Mouse (Mus musculus) telencephalon, adult 2 months (tissue): ENCODE measurements around the gene Pa2g4.

Experiments
- DNase-seq: peaks from one replicate; pipeline ENCODE4 v3.0.0-alpha.2; 2011; ENCODE audit warnings: low read depth, low spot score

Gene Pa2g4

DNA sequence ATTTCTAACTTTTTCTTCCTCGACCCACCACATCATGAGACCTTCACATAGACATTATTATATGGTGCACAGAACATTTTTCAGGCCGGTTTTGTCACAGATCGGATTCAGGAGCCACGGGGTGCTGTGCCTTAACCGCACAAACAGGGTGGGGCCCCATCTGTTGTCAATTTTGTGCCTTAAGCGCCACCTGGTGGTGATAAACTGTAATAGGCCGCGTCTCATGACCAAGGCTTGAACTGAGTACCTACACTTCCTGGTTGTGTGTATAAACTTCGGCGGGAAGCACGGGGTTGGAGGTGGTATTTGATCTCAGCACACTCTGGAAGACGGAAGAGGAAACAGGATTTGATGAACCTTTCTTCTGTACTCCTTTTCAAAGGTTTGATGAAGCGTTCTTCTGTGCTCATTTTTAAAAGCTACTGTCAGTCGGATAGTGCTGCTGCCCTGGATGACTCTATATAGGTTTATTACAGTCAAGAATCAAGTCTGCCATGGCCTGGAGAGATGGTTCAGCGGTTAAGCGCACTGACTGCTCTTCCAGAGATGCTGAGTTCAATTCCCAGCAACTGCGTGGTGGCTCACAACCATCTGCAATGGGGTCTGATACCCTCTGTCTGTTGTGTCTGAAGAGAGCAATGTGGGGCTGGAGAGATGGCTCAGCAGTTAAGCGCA lies 29.4 kb downstream of the Pa2g4 start:
- peak; percentile 65 for DNase-seq

DNA sequence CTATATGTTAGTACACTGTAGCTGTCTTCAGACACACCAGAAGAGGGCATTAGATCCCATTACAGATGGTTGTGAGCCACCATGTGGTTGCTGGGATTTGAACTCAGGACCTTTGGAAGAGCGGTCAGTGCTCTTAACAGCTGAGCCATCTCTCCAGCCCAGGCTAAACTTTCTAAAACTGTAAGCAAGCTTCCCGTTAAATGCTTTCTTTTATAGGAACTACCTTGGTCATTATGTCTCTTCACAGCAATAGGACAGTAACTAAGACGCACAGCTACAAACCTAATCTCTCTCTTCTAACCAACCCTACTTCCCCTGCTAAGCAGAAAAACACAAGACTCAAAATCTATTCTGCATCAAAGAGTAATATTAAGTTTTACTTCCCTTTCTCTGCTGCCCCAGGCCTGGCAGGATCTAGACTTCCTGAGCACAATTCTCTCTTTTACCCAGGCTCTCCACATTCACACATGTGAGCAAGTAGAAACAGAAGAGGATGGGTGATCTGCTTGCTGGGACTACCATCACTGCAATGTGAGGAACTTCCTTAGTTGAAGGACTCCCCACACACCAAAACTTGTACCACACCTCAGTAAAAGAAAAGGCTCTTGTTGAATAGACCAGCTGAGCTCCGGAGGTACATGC lies 30.0 kb downstream of the Pa2g4 start:
- no peak for DNase-seq

DNA sequence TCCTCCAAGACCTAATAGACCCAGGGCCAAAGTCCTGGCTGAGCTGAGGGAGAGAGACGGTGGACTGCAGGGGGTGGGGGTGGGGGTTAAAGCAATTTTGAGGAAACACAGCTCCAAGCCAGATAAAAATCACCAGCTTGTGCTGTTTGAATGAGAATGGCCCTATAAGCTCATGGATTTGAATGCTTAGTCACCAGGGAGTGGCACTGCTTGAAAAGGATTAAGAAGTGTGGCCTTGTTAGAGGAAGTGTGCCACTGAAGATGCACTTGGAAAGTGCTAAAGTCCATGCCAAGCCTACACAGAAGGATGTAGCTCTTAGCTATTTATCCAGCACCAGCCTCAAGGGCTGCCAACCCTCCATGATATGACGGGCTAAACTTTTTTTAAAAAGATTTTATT lies 30.6 kb downstream of the Pa2g4 start:
- no peak for DNase-seq

DNA sequence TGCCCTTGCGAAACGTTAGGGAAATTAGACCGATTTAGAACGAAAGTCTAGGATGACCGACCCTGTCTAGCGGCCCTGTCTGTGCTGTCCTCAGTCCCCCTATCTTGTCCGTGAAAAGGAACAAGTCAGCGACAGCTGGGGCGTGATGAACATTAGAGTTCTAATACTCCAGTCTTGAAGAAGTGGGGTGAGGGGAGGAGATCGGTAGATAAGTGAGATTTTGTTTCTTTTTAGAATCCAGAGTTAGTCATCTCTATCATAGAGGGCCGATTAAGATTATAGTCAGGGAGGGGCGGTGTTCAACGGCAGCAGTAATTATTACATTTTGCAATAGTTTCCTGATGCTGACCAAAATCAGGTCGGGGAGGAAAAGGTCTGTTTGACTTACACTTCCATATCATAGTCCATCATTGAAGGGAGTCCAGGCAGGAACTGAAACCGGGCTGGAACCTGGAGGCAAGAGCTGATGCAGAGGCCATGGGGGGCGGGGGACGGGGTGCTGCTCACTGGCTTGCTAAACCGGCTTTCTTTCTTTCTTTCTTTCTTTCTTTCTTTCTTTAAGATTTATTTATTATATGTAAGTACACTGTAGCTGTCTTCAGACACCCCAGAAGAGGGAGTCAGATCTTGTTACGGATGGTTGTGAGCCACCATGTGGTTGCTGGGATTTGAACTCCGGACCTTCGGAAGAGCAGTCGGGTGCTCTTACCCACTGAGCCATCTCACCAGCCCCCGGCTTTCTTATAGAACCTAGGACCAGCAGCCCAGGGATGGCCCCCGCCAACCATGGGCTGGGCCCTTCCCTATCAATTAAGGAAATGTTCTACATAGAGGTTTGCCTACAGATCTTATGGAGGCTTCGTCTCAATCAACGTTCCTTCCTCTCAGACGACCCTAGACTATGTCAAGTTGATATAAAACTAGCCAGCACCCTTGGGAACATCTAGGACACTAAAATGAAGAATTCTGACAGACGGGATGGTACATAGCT lies 39.1 kb downstream of the Pa2g4 start:
- DNase-seq: no peak

DNA sequence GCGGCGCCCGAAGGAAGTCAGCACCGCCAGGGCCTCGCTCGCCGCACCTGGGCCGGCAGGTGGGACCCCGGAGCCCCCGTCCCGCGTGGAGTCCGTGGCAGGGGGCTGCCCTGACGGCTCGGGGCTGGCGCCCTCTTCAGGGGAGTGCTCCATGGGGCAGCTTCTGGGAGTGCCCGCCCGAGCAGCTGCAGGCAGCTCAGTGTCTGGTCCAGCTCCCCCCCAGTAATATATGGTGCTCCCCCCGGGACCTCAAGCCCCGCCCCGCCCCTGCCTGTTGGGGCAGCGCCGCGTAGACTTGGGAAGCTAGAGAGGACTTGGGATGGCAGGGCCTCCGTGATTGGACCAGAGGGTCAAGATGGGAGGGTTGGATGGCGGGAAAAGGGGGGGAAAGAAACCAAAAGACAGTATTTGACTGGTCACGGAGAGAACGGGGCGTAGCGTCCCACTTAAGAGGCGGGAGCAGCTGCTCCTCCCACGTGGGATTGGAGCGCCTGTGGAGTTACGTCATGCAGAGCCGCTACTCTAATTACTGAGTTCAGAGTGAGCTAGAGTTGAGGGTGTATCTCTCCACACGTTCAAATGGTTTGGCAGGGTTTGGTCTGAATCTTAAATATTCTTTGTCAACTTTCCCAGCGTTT lies 40.0 kb downstream of the Pa2g4 start, which contains the start of gene Esyt1:
TSS of gene Esyt1 (minus strand) at position 201 of the 638 bp plus-strand sequence.
- DNase-seq: peak; percentile 97

DNA sequence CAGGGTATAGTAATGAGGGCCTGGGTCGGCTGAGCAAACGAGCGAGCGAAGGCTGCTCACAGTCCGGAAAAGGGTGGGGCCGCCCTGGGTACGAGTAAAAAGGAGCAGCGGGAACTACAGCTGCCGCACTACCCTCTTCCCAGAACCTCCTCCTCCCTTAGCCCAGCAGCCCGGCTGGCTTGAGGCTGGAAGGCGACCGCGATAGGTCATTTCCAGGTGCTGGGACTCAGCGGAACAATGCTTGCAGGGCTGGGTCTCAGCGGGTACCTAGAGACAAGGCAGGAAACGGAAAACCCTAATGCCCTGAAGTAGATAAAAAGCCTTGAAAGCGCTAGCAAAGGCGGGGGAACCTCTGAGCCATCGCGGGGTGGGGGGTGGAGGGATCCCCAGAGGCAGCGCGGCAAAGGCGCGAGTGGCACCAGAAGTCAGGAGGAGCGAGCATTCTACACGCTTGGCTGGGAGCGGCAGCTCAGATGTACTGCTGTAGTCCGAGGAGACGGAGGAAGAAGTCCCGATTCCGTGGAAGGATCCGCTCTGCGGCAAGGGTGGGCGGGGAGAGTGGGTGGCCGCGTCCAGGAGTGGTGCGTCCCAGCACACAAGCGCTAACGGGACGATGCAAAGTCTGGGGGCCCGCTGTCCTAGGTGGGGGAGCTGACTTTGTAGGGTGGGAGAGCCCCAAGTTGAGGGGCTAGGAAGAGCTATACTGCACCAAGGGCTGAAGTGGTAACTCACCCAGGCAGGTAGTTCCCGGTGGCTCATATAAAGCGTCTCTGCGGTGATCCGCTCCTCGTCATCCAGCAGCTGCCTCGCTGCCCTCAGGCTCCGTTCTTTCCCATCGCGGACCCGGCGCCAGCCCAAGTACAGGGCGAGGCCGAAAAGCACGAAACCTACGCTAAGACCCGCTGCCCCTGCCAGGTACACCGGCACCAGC lies 40.8 kb downstream of the Pa2g4 start:
- no peak for DNase-seq

DNA sequence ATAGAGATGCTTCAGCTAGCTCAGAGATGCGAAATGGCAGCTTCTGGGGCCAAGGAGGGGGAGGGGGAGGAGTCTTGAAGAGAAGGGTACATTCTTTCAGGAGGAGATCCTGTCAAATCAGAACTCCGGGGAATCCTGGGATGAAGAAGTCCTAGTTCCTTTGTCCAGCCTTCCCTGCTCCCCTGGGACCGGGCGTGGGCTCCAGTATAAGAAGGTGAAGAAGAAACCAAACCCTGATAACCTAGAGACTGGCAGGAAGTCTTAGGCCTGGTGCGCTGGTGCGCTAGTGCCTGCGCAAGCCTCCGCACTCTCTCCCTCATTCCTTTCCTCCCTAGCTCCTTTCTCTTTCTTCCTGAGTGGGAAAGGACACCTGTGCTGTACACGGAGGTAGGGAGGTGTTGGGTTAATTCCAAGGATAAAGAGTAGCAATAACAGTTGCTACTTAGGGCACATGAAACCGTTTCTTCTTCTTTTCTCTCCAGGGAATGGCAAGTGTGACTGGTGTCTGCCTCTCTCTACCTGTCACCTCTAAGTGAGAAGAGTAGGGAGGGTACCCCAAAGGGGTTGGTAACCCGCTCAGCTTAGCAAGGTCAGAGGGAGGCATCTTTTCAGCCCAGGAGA lies 41.6 kb downstream of the Pa2g4 start:
- no peak for DNase-seq

DNA sequence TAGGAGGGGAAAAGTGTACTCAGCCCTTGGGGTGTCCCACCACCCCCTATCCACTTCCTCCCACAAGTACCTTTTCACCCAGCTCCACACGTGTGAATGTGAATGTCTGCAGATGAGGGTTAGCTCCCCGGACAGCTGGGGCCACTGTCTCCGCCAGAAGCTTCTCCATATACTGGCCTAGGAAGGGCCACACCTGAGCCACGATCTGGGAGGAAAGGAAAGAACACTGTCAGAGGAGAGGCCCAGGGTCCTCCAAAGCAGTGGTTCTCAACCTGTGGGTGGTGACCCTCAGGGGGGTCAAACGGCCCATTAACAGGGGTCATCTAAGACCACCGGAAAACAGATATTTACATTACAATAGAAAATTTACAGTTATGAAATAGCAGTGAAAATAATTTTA lies 43.4 kb downstream of the Pa2g4 start:
- DNase-seq: no peak

DNA sequence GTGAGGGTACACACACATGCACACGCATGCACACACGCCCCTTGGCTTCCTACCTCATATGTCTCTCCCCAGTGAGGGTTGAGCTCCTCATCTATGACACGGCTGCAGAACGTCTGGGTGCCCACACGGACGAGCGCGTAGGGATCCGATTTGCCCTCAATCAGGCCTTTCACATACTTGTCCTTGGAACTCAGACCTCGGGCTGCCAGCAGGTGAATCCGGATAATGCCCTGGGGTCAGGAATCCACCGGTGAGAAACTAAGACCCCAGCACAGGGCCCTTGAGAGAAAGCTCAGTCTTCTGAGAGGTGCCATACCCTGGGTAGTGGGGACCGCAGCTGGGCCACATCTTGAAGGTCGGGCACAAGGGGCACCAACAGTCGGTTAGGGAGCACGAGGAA lies 45.2 kb downstream of the Pa2g4 start:
- no peak for DNase-seq

DNA sequence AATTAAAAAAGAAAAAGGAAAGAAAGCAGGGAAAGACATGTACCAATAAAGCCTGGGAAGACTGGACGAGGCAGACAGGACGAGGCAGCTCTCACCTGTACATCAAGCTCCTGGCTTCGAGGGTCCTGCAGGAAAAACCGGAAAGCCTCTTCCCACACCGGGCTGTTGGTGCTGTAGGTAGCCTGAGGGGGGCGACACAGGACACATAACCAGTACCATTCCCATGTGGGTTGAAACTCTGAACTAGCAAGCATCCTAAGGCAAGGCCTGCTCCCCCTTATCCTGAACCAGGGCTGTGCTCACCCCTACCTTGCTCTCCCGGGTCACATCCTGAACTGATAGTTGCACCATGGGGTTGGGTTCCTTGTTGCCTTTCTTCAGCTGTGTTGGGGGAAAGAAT lies 47.0 kb downstream of the Pa2g4 start:
- DNase-seq: no peak

DNA sequence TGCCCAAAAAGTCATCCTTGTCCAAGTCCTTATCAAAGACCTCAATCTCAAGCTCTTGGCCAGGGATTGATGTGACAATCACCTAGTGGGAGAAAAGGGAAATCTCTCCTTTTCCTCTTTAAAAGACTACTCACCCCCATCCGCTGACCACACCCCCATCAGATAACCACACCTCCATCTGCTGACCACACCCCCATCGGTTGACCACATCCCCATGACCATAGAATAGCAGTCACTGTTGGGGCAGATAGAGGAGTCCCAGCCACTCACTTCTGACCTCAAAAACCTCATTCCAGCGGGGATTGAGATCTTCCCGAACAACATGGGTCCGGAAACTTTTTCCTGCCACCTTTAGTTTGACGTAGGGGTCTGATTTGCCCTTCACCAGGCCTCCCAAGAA lies 49.1 kb downstream of the Pa2g4 start:
- no peak for DNase-seq

DNA sequence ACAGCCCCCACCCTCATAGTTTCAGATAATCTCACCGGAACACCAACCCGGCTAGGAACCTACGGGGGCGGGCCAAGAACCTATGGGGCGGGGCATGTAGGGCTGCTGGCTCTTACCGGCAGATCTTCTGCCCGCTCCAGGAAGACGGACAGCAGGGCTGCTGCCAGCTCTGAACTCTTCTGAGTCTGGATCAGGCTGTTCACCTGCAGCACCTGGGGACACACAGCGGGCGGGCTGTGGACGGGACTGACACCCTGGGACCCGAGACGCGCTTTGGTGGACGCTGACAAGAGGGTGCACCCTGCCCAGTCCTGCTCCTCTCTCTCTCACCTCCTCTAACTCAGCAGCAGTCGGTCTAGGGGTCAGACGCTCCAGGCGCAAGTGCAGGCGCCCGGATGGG lies 49.8 kb downstream of the Pa2g4 start:
- no peak for DNase-seq

DNA sequence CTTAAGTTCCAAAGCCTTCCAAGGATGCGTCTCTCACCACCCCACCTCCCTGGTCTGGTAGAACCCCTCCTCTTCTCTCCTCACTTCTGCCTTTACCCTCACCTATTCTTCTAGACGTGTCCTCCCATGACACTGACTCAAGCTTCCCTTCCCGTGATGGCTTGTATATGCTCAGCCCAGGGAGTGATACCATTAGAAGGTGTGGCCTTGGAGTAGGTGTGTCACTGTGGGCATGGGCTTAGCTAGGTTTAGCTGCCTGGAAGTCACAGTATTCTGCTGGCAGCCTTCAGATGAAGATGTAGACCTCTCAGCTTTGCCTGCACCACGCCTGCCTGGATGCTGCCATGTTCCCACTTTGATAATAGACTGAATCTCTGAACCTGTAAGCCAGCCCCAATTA lies 50.7 kb downstream of the Pa2g4 start:
- no peak for DNase-seq

DNA sequence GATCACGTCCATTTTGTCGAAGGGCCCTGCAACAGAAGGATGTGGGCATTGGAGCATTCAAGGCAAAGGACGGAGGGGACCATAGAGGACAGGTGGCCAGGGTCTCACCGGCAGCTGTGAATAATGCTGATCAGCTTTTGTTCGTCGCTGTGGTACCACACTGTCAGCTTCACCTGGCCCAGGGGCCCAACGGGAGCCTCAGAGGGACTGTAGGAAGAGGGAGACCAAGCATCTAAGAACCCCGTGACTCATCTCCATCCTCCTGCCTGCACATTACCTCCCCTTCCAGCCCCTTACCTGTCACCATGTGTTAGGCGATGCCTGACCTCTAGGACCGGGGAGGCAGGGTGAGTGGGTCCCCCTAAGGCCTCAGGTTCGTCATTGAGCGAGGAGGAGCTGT lies 54.0 kb downstream of the Pa2g4 start:
- no peak for DNase-seq

DNA sequence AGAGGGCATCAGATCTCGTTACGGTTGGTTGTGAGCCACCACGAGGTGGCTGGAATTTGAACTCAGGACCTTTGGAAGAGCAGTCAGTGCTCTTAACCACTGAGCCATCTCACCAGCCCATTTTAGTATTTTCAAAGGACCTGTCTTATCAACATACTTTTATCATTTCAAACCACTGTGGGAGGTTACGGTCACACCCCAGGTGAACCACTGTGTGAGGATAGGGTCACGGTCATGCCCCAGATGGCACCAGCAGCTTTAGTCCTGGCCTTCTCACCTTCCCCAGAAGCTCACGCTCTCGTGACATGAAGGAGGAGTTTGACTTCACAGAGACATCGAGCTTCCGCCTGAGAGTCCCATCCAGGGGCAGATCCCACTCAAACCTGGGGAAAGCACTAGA lies 54.6 kb downstream of the Pa2g4 start:
- DNase-seq: no peak

DNA sequence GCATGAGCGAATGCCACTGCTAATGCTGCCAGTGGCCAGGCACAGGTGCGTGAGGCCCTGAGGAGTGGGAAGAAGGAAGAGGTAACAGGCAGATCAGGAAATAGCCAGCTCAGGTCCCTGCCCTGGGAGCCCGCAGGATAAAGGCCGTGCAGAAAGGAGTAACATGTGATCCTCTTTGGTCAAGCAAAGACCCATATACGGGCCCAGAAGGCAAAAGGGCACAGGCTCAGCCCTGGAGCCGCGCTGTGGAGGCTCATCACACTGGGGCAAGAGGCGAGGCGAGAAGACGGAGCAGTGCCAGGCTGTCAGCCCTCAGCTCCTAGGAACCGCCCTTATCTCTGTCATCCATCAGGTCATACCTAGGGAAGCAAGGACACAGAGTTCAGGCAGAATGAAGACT lies 55.5 kb downstream of the Pa2g4 start:
- DNase-seq: no peak

DNA sequence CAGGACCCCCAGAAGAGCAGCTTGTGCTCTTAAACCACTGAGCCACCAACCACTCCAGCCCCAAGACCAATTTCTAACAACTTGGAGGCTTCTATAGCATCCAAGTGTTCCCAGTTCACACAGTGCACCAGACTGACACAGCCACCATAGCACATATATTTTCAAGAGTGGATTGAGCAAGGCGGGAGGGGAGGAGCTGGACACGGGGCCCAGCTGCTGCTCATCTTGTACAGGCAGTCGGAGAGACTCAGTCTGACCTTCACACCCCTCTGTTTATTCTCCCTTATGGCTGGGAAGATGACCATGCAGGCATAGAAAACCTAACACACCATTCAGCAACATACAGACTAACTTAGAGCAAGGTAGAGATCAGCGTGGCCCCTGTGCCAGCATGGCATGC lies 56.0 kb downstream of the Pa2g4 start:
- DNase-seq: no peak

DNA sequence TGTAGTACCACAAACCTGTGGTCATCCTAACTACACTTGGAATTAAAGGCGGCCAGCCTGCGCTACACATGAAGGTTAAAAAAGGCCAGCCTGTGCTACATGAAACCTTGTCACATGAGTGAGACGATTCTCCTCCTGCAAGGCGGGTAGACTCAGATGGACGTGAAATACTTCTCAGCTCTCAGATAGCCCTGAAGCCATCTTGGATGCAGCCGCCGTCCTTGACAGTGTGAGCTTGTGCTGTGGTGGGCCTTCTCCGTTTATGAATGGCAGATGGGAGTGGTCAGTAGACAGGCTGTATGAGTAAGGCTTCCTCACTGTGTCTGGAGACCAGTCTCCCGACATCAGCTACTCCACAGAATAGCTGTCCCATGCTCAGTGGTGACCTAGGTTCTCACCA lies 56.6 kb downstream of the Pa2g4 start:
- DNase-seq: no peak

DNA sequence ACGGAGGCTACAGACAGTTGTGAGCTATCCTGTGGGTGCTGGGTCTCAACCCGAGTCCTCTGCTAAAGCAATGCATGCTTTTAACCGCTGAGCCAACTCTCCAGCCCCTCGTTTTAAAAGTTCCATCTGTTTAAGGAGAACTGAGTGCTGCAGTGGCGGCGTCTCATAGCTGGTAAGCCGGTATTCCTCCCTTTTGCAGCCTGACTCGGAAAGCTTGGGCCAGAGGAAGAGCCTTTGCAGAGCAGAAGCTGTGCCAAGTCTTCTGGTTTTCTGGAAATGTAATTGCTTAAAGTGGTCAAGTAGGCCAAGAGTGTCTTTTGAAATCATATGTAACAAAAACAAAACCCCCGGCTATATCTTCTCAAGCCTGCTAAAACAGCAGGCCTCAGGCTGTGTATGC lies 57.5 kb downstream of the Pa2g4 start:
- DNase-seq: no peak
